Mouse (Mus musculus) sigmoid colon, adult 10 weeks (tissue): ENCODE measurements around the gene Rnaseh2b. TPM values are rescaled to one million over a fixed set of nuclear protein-coding genes. Genes with fewer than 3 reads are reported as not detected.

ENCODE experiments used
- polyA plus RNA-seq: library from polyadenylated mRNA; stranded (reverse); fragments of 350-450 nt; fragmentation: Illumina TruSeq; extraction: RNeasy Lipid Tissue Mini Kit (QIAGEN cat#74804); gene quantifications from one replicate; pipeline ENCODE4 v1.2.3, GENCODE M21; 2014; ENCODE audit warnings: low read depth, low replicate concordance

Gene Rnaseh2b
- 46.6 TPM for polyA plus RNA-seq

GRCm38 (mm10) chr14:62292488-62293339 lies at the start of gene Rnaseh2b, which contains the start of gene Dleu7:
TSS of gene Rnaseh2b (plus strand) at chr14:62292589.
TSS of gene Dleu7 (minus strand) at chr14:62293047.

Other genes starting within 250 kb of the Rnaseh2b start
- gene Dleu7, start 458 bp downstream of the Rnaseh2b start, polyA plus RNA-seq = 2.2 TPM
- not detected for gene Gucy1b2, start 163.7 kb downstream of the Rnaseh2b start, polyA plus RNA-seq